In the genomic region with DNA sequence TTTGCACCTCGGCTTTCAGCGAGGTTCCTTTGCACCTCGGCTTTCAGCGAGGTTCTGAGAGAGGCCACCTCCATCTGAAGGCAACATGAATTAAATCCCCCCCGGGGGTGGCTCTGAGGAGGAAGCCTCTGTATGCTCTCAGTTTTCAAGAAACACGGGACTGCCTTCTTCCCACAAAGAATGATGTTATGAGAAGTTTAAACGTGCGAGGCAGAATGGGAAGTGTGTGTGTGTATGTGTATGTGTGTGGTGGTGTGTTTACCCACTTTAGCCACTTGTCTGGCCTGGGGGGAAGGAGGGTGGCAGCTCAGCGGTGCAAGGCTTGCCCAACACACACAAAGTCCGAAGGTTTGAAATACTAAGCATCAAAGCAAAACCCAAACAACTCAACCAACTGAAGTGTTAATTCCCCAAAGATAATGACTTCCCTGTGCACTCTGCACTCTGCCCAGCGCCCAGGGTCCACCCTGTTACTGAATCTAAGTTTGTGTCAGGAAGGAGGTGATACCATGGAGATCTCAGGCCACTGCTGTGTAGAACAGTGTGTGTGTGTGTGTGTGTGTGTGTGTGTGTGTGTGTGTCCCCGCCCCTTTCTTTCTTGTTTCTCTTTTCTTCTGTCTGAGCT, we compare ENCODE assay signal across 8 mouse cellular contexts. TPM values are rescaled to one million over a fixed set of nuclear protein-coding genes. Genes with fewer than 3 reads are reported as not detected.
DNase-seq lines count a peak whose midpoint lies in the region; ATAC-seq and TF ChIP-seq lines count a peak whose summit lies in the region.

No protein-coding gene starts in this region.

- H3K27me3 ChIP-seq in forebrain, postnatal 0 days (ENCODE audit: insufficient read depth, low read length), result peaks cover 9% of the 10 kb centered on the region; the same call in 1 of the 2 replicates
- peaks cover 20% of the 10 kb centered on the region for H3K27me3 ChIP-seq in neural tube, embryonic 12.5 days (replicated peaks)

- no peak for ATAC-seq in forebrain, postnatal 0 days
- ATAC-seq in neural tube, embryonic 12.5 days (ENCODE audit: low FRiP score, low read depth), result no peak

- peak overlapping the region; percentile 99 for H3K4me2 ChIP-seq in forebrain, postnatal 0 days (ENCODE audit: low read depth)
- H3K4me2 ChIP-seq in neural tube, embryonic 12.5 days (replicated peaks), result peak overlapping the region; percentile 98

- H3K27ac ChIP-seq in layer of hippocampus, adult 2 months, result no peak overlapping the region
- H3K27ac ChIP-seq in forebrain, postnatal 0 days (ENCODE audit: low read depth, low read length), result no peak overlapping the region
- no peak overlapping the region for H3K27ac ChIP-seq in neural tube, embryonic 12.5 days

- H3K9ac ChIP-seq in forebrain, postnatal 0 days, result no peak overlapping the region
- no peak overlapping the region for H3K9ac ChIP-seq in neural tube, embryonic 12.5 days

- peaks cover 7% of the 10 kb centered on the region; the same call in 1 of the 2 replicates for H3K4me1 ChIP-seq in forebrain, postnatal 0 days (ENCODE audit: insufficient read depth)
- peaks cover 34% of the 10 kb centered on the region for H3K4me1 ChIP-seq in neural tube, embryonic 12.5 days

- 19% methylated on average over 12 of the region's 12 CpGs for WGBS in forebrain, postnatal 0 days
- 34% methylated on average over 12 of the region's 12 CpGs for WGBS in neural tube, embryonic 12.5 days

- DNase-seq in layer of hippocampus, adult 2 months (ENCODE audit: low spot score in 2 of 2), result no peak
- no peak for DNase-seq in layer of hippocampus, adult 8-10 months (ENCODE audit: low spot score in 2 of 2)
- no peak for DNase-seq in forebrain, postnatal 0 days
- peak; percentile 48 to 70 for DNase-seq in kidney, postnatal 25 days
- no peak for DNase-seq in thymus, postnatal 0 days (ENCODE audit: low spot score)
- DNase-seq in adrenal gland, postnatal 36 days, result no peak
- DNase-seq in cerebellum, postnatal 4 days (ENCODE audit: low spot score in 2 of 2), result no peak

- H3K36me3 ChIP-seq in forebrain, postnatal 0 days (ENCODE audit: insufficient read depth), result no peaks in the 10 kb centered on the region
- no peaks in the 10 kb centered on the region for H3K36me3 ChIP-seq in neural tube, embryonic 12.5 days

- H3K4me3 ChIP-seq in layer of hippocampus, adult 2 months, result peak overlapping the region; percentile 75
- H3K4me3 ChIP-seq in forebrain, postnatal 0 days (ENCODE audit: low read depth, low read length), result no peak overlapping the region
- no peak overlapping the region for H3K4me3 ChIP-seq in neural tube, embryonic 12.5 days

- TF ChIP-seq CTCF in layer of hippocampus, adult 2 months (conservative IDR thresholded peaks at IDR 0.05), result no peak
- no peak for TF ChIP-seq CTCF in forebrain, postnatal 0 days (IDR thresholded peaks at IDR 0.05; ENCODE audit: low read depth)

- no peaks in the 10 kb centered on the region for H3K9me3 ChIP-seq in forebrain, postnatal 0 days (ENCODE audit: low read length)
- H3K9me3 ChIP-seq in neural tube, embryonic 12.5 days, result no peaks in the 10 kb centered on the region

RNA-seq across cellular contexts. Expression of a gene that starts 1.7 kb away (rescaled TPM):
- total RNA-seq in layer of hippocampus, adult 2 months (2021), result 1 to 10 TPM; 7.5 to 8.3 TPM
- 10 to 100 TPM in 2 of 4 experiments, 1 to 10 TPM in 2; 7.6 to 21.2 (median 13.4) TPM for total RNA-seq in layer of hippocampus, adult 8-10 months (2022)
- total RNA-seq in forebrain, postnatal 0 days (2014; rRNA removed), result 19.5 and 22.7 TPM in 2 replicates
- polyA plus RNA-seq in forebrain, postnatal 0 days (2015; fragmentation: Nextera tagmentation; extraction: Ambion mirVana), result 14.8 and 21.0 TPM in 2 replicates
- 19.3 and 20.9 TPM in 2 replicates for polyA plus RNA-seq in neural tube, embryonic 12.5 days (2016; fragmentation: Nextera tagmentation; extraction: Ambion mirVana)
- polyA plus RNA-seq in thymus, postnatal 0 days (2015; fragmentation: Nextera tagmentation; extraction: Ambion mirVana), result 122 and 138 TPM in 2 replicates
- total RNA-seq in adrenal gland, postnatal 36 days (2021), result 1 to 10 TPM; 3.2 to 4.0 TPM

Comparison
In these comparisons a context has a peak if more than half of its experiments do, and no peak if none do; other contexts are left out.
1. DNase-seq: peak in kidney, postnatal 25 days (2 of 2); none in layer of hippocampus, adult 2 months (0 of 2), layer of hippocampus, adult 8-10 months (0 of 2), forebrain, postnatal 0 days (single experiment), thymus, postnatal 0 days (single experiment), adrenal gland, postnatal 36 days (0 of 2) and cerebellum, postnatal 4 days (0 of 2).